Mouse (Mus musculus): Measurements from ENCODE around the gene Luzp2.

GRCm38 (mm10) chr7:54852860-54853259 lies 17.6 kb downstream of the Luzp2 start:
- TF ChIP-seq CTCF (IDR thresholded peaks at IDR 0.05; ENCODE audit: insufficient read depth, low read depth, low read length) (no peak), POLR2A (IDR thresholded peaks at IDR 0.05; ENCODE audit: insufficient read depth, low read depth, low read length) (no peak)

Data from olfactory bulb, adult 2 months (tissue).